Mouse (Mus musculus): ENCODE measurements around the gene Vasp. TPM values are rescaled to one million over a fixed set of nuclear protein-coding genes. Genes with fewer than 3 reads are reported as not detected.

Vasp gene
- polyA plus RNA-seq, 1 experiment from 2014 or later = 52.8 TPM

DNA sequence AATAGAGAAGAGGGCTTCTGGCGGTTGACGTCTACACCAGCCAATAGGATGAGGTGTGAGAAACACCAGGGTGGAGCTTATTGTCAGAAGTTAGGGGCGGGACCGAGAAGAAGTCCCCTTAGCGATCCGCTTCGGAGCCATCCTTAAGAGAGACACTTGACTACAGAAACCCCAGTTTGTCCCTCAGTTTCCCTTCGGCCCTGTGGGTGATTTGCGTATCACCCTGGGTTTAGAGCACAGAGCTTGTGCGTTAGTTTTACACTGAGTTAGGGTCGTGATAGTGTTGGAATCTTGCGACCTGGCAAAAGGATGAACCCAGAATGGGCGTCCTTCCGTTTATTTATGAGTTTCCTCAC is 42.8 kb downstream of the Vasp start:
- H3K9me3 ChIP-seq (ENCODE audit: control insufficient read depth, low read length) = no peaks in the 10 kb centered on the region
- WGBS = under 1% methylated on average over 14 of the region's 14 CpGs
- peak overlapping the region; percentile 64 for H3K27ac ChIP-seq (ENCODE audit: low read depth, low read length)
- DNase-seq (ENCODE audit: low spot score) (no peak), ATAC-seq (replicated peaks; ENCODE audit: low FRiP score) (no peak)
- peaks cover 2% of the 10 kb centered on the region; the same call in 1 of the 2 replicates for H3K4me1 ChIP-seq (replicated peaks; ENCODE audit: control insufficient read depth, insufficient read depth, low read length)
- H3K4me3 ChIP-seq (ENCODE audit: low read depth, low read length) = peak overlapping the region; percentile 60
- peak overlapping the region; percentile 87 for H3K4me2 ChIP-seq (ENCODE audit: low read depth, low read length, severe bottlenecking)
- peak overlapping the region; percentile 69 for H3K9ac ChIP-seq (ENCODE audit: low read length)
- no peaks in the 10 kb centered on the region for H3K36me3 ChIP-seq (ENCODE audit: control insufficient read depth, insufficient read depth, low read length)
- H3K27me3 ChIP-seq (ENCODE audit: control insufficient read depth, insufficient read depth, low read length) = no peaks in the 10 kb centered on the region

DNA sequence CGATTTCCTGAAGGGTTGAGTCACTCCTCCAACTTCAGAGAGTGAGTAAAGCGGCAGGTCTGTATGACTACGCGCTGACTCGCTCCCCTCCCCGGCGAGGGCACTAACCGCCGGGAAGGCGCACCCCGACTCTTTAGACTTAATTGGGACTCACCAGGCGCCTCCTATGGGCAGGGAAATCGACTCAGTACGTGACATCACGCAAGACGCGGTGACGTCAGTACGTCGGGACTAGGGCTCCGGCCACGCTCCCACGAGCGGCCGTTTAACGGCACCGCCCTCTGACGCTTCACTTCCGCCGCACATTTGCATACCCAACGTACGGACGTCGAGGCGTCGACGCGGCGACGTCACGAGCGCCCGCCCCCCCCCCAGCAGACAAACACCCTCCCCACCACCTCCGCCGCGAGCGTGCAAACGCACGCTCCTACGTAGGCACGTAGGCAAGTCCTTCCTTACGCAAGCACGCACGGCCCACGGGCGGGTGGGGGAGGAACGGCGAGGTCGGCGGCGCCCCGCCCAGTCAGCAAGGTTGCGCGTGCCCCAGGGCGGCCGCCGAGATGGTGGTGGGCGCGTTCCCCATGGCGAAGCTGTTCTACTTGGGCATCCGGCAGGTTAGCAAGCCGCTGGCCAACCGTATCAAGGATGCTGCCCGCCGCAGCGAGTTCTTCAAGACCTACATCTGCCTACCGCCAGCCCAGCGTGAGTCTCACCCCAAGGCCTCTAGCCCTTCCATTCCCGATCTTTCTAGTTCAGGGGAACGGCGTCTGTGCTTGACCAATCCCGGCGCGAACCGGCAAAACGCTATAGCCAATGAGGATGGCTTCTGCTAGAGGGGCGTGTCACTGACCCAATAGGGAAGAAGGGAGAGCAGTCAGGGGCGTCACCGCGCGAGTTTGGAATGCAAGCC is 43.5 kb downstream of the Vasp start, which contains the start of gene Opa3:
Gene Opa3, plus strand, starts transcription at position 452 of the 910 bp plus-strand sequence.
- H3K27ac ChIP-seq (ENCODE audit: low read depth, low read length) = peak within 1 kb of the TSS; percentile 98
- peak within 1 kb of the TSS; percentile 60 for H3K4me3 ChIP-seq (ENCODE audit: low read depth, low read length)
- WGBS = under 1% methylated on average over 90 of the region's 91 CpGs
- peak; percentile 99 for DNase-seq (ENCODE audit: low spot score)
- H3K4me2 ChIP-seq (ENCODE audit: low read depth, low read length, severe bottlenecking) = peak within 1 kb of the TSS; percentile 87
- H3K9ac ChIP-seq (ENCODE audit: low read length) = peak within 1 kb of the TSS; percentile 71
- H3K27me3 ChIP-seq (ENCODE audit: control insufficient read depth, insufficient read depth, low read length) = no peaks in the 10 kb centered on the region
- ATAC-seq (replicated peaks; ENCODE audit: low FRiP score) = peak; percentile 95
- no peaks in the 10 kb centered on the region for H3K36me3 ChIP-seq (ENCODE audit: control insufficient read depth, insufficient read depth, low read length)
- H3K4me1 ChIP-seq (replicated peaks; ENCODE audit: control insufficient read depth, insufficient read depth, low read length) = peaks cover 2% of the 10 kb centered on the region; the same call in 1 of the 2 replicates
- no peaks in the 10 kb centered on the region for H3K9me3 ChIP-seq (ENCODE audit: control insufficient read depth, low read length)

DNA sequence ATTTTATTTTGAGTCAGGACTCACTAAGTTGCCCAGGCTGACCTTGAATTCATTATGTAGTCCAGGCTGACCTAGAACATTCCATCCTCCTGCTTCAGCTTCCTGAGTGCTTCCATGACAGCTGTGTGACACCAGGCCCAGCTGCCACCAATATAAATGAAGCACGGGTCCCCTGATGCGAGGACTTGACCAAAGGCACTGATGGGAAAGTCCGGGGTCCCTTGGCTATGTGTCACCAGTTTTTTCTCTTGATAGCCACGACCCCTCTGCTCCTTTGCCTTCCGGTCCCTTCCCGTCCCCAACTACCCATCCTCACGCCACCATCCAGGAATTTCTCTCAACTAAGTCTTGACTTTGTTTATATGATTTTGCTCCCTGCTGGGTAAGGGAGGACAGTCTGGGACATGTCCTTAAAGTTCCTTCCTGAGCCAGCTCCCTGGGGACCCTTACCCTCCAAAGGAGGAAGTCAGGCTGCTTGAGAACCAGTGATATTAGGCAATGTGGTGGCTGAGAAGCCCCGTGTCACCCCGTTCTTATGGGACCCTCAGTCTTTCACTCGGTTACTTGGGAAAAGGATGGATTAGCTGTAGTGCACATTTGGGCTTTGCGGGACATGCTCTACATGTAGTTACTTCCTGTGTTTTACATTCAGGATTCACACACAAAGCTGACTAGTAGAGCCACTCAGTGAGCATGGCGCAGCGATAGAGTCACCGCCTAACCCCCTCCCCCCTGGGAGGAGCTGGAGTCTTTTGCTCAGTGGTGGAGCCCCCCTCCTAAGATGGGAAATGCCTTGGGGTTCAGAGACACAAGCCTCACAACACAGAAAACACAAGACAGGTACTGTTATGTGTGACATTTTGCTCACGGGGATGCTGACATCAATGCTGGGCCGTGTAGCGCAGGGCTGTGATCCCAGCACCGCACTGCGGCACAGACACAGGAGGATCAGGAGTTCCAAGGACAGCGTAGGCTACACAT is 44.5 kb downstream of the Vasp start:
- Histone ChIP-seq H3K4me3 (ENCODE audit: low read depth, low read length) (peak overlapping the region; percentile 60), H3K9ac (ENCODE audit: low read length) (peak overlapping the region; percentile 60), H3K4me1 (replicated peaks; ENCODE audit: control insufficient read depth, insufficient read depth, low read length) (peaks cover 2% of the 10 kb centered on the region; the same call in 1 of the 2 replicates), H3K4me2 (ENCODE audit: low read depth, low read length, severe bottlenecking) (peak overlapping the region; percentile 74), H3K27ac (ENCODE audit: low read depth, low read length) (peak overlapping the region; percentile 55; the same call in 1 of the 2 replicates), H3K9me3 (ENCODE audit: control insufficient read depth, low read length) (no peaks in the 10 kb centered on the region), H3K36me3 (ENCODE audit: control insufficient read depth, insufficient read depth, low read length) (no peaks in the 10 kb centered on the region), H3K27me3 (ENCODE audit: control insufficient read depth, insufficient read depth, low read length) (no peaks in the 10 kb centered on the region)
- peak; percentile 36 for ATAC-seq (replicated peaks; ENCODE audit: low FRiP score)
- WGBS = 20% methylated on average over 20 of the region's 20 CpGs
- DNase-seq (ENCODE audit: low spot score) = peak; percentile 71

DNA sequence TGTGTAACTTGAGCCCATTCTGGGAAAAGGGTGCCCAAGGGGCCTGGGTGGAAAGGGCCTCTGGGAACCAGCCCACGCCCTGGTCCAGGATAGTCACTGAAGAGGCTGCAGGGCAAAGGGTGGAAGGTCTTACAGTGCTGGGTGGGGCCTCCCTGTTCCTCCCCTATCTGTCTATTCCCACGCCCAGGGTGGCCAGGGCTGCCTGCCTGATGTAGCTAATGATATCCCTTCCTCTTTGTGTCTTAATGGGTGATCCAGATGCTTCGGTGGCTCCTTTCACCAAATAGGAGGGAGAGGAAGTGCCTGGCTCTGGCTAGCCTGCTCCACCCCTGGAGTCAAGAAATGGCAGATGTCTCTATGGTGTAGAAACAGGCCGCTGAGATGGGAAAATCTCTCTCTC is 46.7 kb downstream of the Vasp start:
- no peak overlapping the region for H3K27ac ChIP-seq (ENCODE audit: low read depth, low read length)
- WGBS = 90% methylated on average over 4 of the region's 4 CpGs

DNA sequence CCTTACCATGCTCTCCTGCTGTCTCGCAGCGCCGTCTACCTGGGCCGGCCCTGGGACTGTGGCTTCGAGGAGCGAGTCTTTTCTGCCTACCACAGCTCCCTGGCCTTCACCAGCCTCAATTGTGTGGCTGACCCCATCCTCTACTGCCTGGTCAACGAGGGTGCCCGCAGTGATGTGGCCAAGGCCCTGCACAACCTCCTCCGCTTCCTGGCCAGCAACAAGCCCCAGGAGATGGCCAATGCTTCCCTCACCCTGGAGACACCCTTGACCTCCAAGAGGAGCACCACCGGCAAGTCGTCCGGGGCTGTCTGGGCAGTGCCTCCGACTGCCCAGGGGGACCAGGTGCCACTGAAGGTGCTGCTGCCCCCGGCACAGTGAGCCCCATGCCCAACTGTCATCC is 48.7 kb downstream of the Vasp start:
- no peak overlapping the region for H3K9ac ChIP-seq (ENCODE audit: low read length)
- H3K27me3 ChIP-seq (ENCODE audit: control insufficient read depth, insufficient read depth, low read length) = no peaks in the 10 kb centered on the region
- WGBS = 95% methylated on average over 14 of the region's 14 CpGs
- no peak overlapping the region for H3K4me2 ChIP-seq (ENCODE audit: low read depth, low read length, severe bottlenecking)
- H3K36me3 ChIP-seq (ENCODE audit: control insufficient read depth, insufficient read depth, low read length) = no peaks in the 10 kb centered on the region
- H3K27ac ChIP-seq (ENCODE audit: low read depth, low read length) = no peak overlapping the region
- H3K4me3 ChIP-seq (ENCODE audit: low read depth, low read length) = no peak overlapping the region
- DNase-seq (ENCODE audit: low spot score) = no peak
- peaks cover 2% of the 10 kb centered on the region; the same call in 1 of the 2 replicates for H3K4me1 ChIP-seq (replicated peaks; ENCODE audit: control insufficient read depth, insufficient read depth, low read length)
- no peaks in the 10 kb centered on the region for H3K9me3 ChIP-seq (ENCODE audit: control insufficient read depth, low read length)
- ATAC-seq (replicated peaks; ENCODE audit: low FRiP score) = no peak

More for the DNA sequence above, 46.7 kb downstream of the Vasp start:
- H3K36me3 ChIP-seq (ENCODE audit: control insufficient read depth, insufficient read depth, low read length) = no peaks in the 10 kb centered on the region
- H3K27me3 ChIP-seq (ENCODE audit: control insufficient read depth, insufficient read depth, low read length) = no peaks in the 10 kb centered on the region
- H3K4me1 ChIP-seq (replicated peaks; ENCODE audit: control insufficient read depth, insufficient read depth, low read length) = peaks cover 2% of the 10 kb centered on the region; the same call in 1 of the 2 replicates
- no peaks in the 10 kb centered on the region for H3K9me3 ChIP-seq (ENCODE audit: control insufficient read depth, low read length)
- no peak overlapping the region for H3K4me2 ChIP-seq (ENCODE audit: low read depth, low read length, severe bottlenecking)
- DNase-seq (ENCODE audit: low spot score) (no peak), ATAC-seq (replicated peaks; ENCODE audit: low FRiP score) (no peak)
- no peak overlapping the region for H3K4me3 ChIP-seq (ENCODE audit: low read depth, low read length)
- no peak overlapping the region for H3K9ac ChIP-seq (ENCODE audit: low read length)

DNA sequence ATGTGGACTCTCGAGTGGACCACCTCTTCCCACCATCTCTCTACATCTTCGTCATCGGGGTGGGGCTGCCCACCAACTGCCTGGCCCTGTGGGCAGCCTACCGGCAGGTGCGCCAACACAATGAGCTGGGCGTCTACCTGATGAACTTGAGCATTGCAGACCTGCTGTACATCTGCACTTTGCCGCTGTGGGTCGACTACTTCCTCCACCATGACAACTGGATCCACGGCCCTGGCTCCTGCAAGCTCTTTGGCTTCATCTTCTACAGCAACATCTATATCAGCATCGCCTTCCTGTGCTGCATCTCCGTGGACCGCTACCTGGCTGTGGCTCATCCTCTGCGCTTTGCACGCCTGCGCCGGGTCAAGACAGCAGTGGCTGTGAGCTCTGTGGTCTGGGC is 49.4 kb downstream of the Vasp start:
- Histone ChIP-seq H3K4me3 (ENCODE audit: low read depth, low read length) (no peak overlapping the region), H3K4me1 (replicated peaks; ENCODE audit: control insufficient read depth, insufficient read depth, low read length) (peaks cover 2% of the 10 kb centered on the region; the same call in 1 of the 2 replicates), H3K36me3 (ENCODE audit: control insufficient read depth, insufficient read depth, low read length) (no peaks in the 10 kb centered on the region), H3K4me2 (ENCODE audit: low read depth, low read length, severe bottlenecking) (no peak overlapping the region), H3K9ac (ENCODE audit: low read length) (no peak overlapping the region), H3K27ac (ENCODE audit: low read depth, low read length) (no peak overlapping the region), H3K27me3 (ENCODE audit: control insufficient read depth, insufficient read depth, low read length) (no peaks in the 10 kb centered on the region), H3K9me3 (ENCODE audit: control insufficient read depth, low read length) (no peaks in the 10 kb centered on the region)
- no peak for DNase-seq (ENCODE audit: low spot score)
- ATAC-seq (replicated peaks; ENCODE audit: low FRiP score) = no peak
- WGBS = 96% methylated on average over 16 of the region's 16 CpGs

DNA sequence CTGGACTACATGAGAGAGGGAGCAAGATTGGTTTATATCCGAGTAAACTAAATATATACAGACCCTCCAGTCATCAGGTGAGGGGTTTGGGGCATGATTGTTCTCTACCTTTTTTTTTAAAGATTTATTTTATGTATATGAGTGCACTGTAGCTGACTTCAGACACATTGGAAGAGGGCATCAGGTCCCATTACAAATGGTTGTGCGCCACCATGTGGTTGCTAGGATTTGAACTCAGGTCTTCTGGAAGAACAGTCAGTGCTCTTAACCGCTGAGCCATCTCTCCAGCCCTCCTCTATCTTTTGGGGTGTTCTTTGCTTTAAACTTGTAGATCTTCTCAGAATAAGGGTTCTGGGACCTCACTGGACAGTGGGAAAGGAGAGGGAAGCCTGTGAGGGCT is 51.6 kb downstream of the Vasp start:
- Histone ChIP-seq H3K4me3 (ENCODE audit: low read depth, low read length) (no peak overlapping the region), H3K9me3 (ENCODE audit: control insufficient read depth, low read length) (no peaks in the 10 kb centered on the region), H3K4me1 (replicated peaks; ENCODE audit: control insufficient read depth, insufficient read depth, low read length) (no peaks in the 10 kb centered on the region), H3K4me2 (ENCODE audit: low read depth, low read length, severe bottlenecking) (no peak overlapping the region), H3K27me3 (ENCODE audit: control insufficient read depth, insufficient read depth, low read length) (no peaks in the 10 kb centered on the region), H3K9ac (ENCODE audit: low read length) (no peak overlapping the region), H3K27ac (ENCODE audit: low read depth, low read length) (no peak overlapping the region), H3K36me3 (ENCODE audit: control insufficient read depth, insufficient read depth, low read length) (no peaks in the 10 kb centered on the region)
- ATAC-seq (replicated peaks; ENCODE audit: low FRiP score) = no peak
- no peak for DNase-seq (ENCODE audit: low spot score)
- WGBS = 65% methylated on average over 3 of the region's 3 CpGs

DNA sequence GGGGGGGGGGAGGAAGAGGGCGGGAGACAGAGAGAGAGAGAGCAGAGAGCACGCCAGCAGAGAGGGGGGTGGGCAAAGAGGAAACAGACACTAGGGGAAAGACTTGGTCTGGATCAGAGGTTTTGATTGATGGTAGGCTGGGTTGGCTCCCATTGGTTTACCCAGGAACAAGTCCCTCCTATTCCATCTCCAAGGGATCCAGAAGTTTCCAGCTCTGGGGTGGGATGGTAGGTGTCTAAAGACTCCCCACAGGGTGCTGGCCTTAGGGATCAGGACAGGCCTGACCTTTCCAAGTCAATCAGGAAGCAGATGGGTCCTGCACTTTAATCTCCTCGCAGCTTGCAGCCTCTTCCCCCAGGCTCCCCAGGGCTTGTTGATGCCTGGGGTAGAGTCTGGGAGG is 53.7 kb downstream of the Vasp start:
- ATAC-seq (replicated peaks; ENCODE audit: low FRiP score) (no peak), DNase-seq (ENCODE audit: low spot score) (no peak)
- Histone ChIP-seq H3K4me1 (replicated peaks; ENCODE audit: control insufficient read depth, insufficient read depth, low read length) (no peaks in the 10 kb centered on the region; the same call in 1 of the 2 replicates), H3K4me2 (ENCODE audit: low read depth, low read length, severe bottlenecking) (no peak overlapping the region), H3K27ac (ENCODE audit: low read depth, low read length) (no peak overlapping the region), H3K4me3 (ENCODE audit: low read depth, low read length) (no peak overlapping the region), H3K27me3 (ENCODE audit: control insufficient read depth, insufficient read depth, low read length) (no peaks in the 10 kb centered on the region), H3K36me3 (ENCODE audit: control insufficient read depth, insufficient read depth, low read length) (no peaks in the 10 kb centered on the region), H3K9me3 (ENCODE audit: control insufficient read depth, low read length) (no peaks in the 10 kb centered on the region), H3K9ac (ENCODE audit: low read length) (no peak overlapping the region)
- WGBS = 10% methylated on average over 2 of the region's 3 CpGs

Data from forebrain, embryonic 11.5 days (tissue).